Mouse (Mus musculus) left cerebral cortex, adult 11 months (tissue): ENCODE measurements around the gene P2ry6.

ENCODE experiments used
- DNase-seq: peaks from one replicate; pipeline ENCODE4 v3.0.0; 2022; ENCODE audit warnings: low spot score

The P2ry6 gene

DNA sequence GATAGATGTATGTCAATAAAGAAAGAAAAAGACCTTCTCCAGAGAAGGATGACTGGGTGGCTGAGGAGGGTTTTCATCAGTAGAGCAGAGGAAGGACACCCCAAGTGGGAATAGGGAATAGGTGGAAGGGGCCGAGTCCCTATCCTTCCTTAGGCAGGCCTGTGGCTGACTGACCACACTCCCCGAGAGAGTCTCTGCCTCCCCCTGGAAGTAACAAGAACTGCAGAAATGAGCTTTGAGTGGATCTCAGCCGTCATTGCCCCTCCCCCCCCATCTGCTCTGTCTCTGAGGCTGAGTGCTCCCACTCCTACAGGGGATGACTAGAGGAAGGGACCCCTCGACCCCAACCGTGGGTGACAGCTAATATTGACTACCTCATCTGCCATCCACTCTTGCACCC is 33.3 kb downstream of the P2ry6 start:
- DNase-seq, result no peak

DNA sequence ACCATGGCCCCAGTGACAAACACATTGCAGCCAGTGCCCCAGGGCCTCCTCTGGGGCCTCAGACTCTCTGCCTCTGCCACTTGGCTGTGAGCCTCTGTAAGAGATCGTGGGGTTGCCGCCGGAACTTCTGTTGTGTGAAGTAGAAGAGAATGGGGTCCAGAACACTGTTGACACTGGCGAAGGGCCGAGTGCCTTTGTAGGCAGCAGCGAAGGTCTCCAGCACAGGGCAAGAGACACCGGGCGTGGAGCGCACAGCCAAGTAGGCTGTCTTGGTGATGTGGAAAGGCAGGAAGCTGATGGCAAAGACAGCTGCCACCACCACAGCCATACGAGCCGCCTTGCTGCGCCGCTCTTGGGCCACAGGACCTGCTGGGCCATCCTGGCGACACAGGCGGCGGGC is 36.3 kb downstream of the P2ry6 start:
- DNase-seq, result no peak

GRCm38 (mm10) chr7:100937481-100937880 is 37.0 kb downstream of the P2ry6 start:
- no peak for DNase-seq

GRCm38 (mm10) chr7:100933520-100933919 is 40.9 kb downstream of the P2ry6 start:
- no peak for DNase-seq

GRCm38 (mm10) chr7:100932481-100933007 is 41.9 kb downstream of the P2ry6 start:
- DNase-seq, result no peak

- no peak for DNase-seq
Observed at GRCm38 (mm10) chr7:100931926-100932480, 42.4 kb downstream of the P2ry6 start, which contains the start of gene Arhgef17. Gene Arhgef17, minus strand, starts transcription at chr7:100932107.

DNA sequence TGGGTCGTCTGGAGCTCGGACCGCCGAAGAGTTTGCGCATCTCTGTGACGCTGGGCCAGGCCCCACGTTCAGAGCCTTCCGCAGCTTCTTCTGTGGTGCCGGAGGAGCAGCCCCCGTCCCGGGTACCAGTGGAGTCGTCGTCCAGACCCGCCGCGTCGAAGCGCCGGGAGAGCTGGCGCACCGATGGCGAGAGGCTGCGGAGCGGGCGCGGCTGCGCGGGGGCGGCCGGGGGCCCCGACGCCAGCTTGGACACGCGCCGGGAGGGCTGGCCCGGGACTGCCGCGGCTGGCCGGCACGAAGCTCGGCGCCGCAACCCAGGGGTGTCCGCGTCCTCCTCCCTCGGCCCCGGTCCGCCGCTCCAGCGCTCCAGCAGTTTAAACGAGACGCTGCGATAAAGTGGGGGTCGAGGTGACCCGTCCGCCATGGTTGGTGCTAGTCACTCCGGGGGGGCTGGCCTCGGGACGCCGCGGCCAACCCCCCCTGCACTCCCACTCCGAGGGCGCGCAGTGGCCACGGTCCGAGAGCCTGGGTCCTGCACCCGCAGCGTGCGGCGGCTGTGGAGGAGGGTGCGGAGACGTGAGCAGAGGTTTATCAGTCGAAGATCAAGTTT is 43.0 kb downstream of the P2ry6 start:
- no peak for DNase-seq

GRCm38 (mm10) chr7:100930619-100931315 is 43.7 kb downstream of the P2ry6 start:
- no peak for DNase-seq

GRCm38 (mm10) chr7:100929639-100930303 is 44.7 kb downstream of the P2ry6 start:
- no peak for DNase-seq

- no peak for DNase-seq
Observed at GRCm38 (mm10) chr7:100928456-100928855, 46.0 kb downstream of the P2ry6 start.

- no peak for DNase-seq
Observed at GRCm38 (mm10) chr7:100927287-100928000, 47.0 kb downstream of the P2ry6 start.

GRCm38 (mm10) chr7:100926311-100926923 is 48.0 kb downstream of the P2ry6 start:
- DNase-seq, result no peak

DNA sequence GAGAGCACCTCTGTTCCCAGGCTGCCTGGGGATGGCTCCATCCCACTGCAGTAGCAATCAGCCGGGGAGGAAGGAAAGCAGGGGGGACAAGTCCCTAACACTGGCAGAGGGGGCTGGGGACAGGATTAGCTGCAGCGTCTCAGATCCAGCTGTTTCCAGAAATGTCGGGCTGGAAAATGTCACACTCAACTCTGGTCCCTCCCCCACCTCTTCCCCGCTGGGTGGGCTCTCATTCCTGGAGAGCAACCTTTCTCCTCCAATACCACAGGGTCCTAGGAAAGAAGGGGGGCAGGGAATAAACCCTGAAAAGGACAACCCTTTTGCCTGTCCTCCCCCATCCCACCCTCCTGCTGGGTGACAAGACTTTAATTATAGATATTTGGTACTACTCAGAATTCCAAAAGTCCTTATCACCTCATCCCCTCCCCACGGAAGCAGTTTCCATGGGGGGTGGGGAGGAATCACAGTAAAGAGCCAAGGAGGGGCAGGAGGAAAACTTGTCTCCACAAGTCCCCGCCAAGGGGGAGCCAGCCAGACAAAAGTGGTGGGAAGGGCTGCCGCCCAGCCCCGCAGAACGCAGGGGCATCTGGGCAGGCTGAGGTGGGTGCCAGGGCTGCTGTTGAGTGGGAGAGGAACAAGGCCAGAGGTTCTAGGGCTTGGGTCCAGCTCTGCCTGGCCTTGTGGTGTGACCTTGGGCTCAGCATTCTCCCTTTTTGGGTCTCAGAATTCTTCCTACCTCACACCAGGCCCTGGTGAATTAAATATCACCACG is 49.6 kb downstream of the P2ry6 start:
- no peak for DNase-seq

DNA sequence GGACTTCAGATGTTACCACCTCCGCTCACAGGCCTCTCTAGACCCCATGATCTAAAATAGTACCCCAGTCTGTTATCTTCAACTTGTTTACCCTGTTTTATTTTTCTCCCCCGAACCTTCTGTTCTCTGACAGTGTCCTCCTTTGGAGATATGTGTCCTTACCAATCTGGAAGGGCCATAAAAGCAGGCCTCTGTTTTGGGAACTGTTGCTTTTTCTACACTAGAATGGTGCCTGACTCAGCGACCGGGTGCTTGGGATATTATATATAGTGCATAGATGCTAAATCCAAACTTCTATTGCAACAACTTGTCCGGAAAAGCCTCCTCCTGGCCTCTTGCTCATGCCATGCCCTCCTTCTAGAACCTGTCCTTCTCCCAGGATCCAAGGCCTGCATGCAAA is 50.2 kb downstream of the P2ry6 start:
- DNase-seq, result no peak

- DNase-seq, result no peak
Observed at GRCm38 (mm10) chr7:100922907-100923306, 51.5 kb downstream of the P2ry6 start.

- no peak for DNase-seq
Observed at GRCm38 (mm10) chr7:100921289-100921688, 53.2 kb downstream of the P2ry6 start.

- DNase-seq, result no peak
Observed at GRCm38 (mm10) chr7:100919809-100920107, 54.7 kb downstream of the P2ry6 start.

GRCm38 (mm10) chr7:100919006-100919808 is 55.2 kb downstream of the P2ry6 start:
- no peak for DNase-seq

DNA sequence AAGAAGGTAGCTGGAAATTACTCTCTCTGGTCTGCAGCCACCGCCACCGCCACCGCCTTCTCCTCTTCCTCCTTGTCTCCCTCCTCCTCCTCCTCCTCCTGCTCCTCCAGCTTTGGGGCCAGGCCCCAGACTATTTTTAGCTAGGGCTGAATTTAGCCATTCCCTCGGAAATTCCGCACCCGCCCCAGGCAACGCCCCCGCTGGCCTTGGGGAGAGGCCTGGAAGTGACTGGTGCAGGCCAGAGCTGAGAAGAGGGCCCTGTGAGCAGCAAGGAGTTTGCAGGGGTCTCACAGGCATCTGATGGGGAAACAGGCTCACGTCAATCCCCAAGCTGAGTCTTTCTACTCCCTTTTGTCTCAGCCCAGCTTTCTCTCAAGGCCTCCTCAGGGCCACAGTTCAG is 56.3 kb downstream of the P2ry6 start:
- DNase-seq, result no peak

- DNase-seq, result no peak
Observed at GRCm38 (mm10) chr7:100917751-100918150, 56.7 kb downstream of the P2ry6 start.
